Mouse (Mus musculus) left cerebral cortex, adult 11 months (tissue): ENCODE results near the gene Wdr54.

Experiments
- DNase-seq: peaks from one replicate; pipeline ENCODE4 v3.0.0; 2022; ENCODE audit warnings: low spot score

Gene Wdr54

DNA sequence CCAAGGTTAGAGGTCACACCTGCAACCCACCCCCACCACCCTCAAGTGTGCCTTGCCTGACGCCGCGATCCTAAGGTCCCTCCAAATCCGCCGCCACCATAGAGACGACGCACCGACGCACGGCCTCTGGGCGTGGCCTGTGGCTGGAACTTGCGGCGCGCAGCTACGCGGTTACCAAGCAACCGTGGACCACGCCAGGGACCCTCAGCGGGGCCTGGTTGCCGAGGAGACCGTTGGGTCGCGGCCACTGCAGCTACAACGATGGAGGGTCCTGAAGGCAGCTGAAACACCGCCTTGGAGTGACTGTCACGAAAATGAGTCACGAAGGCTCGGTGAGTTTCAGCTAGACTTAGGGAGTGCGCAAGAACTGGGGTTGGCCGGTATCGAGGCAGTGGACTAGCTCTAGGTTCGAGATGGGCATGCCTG is at the start of gene Wdr54, which contains the start of gene 1700003E16Rik:
TSS of gene Wdr54 (minus strand) at position 139 of the 426 bp plus-strand sequence.
TSS of gene 1700003E16Rik (plus strand) at position 146 of the 426 bp plus-strand sequence.
- DNase-seq: no peak

DNA sequence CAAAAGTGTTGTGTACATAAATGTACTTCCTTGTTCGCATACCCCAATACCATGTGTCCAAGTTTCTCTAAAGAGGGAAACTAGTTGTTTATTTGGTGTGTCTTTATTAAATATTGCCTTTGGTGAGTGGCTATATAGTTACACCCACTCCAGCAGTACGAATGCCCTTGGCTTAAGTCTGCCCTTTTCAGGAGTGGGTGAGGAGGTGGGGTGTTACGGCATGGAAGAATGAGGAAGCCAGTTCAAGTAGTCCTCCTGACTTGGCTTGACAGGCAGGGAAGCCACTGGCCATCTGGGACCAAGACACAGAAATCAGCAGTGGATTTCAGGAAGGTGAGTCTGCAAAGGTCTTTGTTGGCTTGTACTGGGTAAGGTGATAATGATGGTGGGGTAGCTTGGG is 49.7 kb upstream of the Wdr54 start:
- no peak for DNase-seq

DNA sequence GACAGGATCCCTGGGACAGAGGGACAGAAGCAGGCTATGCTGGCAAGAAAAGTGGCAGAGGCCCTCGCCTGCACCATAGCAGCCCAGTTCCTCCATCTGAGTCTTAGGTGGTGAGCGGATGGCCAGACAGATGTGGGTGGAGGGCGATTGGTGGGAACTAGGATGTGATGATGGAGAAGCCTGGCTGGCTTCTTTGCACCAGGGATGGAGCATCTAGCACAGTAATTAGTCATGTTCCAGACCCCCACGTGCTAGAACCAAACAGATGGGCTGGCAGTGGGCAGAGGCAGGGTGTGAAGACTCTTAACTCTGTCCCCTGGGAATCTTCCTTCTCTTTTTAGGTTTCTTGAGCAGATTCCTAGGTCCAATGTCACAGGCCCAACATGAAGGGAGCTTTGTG is 47.1 kb upstream of the Wdr54 start:
- DNase-seq: no peak

DNA sequence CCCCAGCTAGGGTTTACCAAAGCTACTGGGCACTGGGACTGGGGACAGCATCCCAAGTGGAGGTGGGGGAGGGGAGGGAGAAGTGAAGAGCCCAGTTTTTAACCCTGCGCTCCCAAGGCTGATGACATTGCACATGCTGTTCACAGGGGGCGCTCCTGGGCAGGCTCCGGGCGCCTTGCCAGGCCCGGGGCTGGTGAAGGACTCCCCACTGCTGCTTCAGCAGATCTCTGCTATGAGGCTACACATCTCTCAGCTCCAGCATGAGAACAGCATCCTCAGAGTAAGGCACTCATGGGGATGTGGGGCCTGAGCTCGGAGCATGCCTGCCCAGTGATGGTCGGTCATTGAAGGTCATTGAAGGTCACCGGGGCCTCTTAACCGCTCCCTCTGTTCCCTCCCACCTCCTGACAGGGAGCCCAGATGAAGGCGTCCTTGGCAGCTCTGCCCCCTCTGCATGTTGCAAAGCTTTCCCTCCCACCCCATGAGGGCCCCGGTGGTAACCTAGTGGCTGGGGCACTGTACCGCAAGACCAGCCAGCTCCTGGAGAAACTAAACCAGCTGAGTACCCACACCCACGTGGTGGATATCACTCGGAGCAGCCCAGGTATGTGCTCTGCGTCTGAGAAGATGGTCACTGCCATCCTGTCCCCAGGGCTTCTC is 41.3 kb upstream of the Wdr54 start:
- no peak for DNase-seq

DNA sequence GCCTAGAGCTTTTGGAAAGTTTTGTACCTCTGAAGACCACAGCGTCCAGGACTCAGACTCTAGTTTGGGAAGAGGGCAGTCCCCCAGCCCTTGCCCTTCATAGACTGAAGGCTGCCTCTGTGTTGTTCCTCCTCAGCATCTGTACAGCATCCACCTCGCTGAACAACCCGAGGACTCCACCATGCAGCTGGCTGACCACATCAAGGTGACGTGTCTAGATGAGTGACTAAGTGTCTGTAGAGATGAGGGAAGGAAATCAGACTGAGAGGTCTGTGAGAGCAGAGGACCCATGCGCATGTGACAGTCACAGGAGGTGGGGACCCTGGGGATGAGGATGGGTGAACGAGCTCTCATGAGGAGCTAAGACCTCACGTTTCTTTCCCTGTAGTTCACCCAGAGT is 37.4 kb upstream of the Wdr54 start:
- DNase-seq: no peak

DNA sequence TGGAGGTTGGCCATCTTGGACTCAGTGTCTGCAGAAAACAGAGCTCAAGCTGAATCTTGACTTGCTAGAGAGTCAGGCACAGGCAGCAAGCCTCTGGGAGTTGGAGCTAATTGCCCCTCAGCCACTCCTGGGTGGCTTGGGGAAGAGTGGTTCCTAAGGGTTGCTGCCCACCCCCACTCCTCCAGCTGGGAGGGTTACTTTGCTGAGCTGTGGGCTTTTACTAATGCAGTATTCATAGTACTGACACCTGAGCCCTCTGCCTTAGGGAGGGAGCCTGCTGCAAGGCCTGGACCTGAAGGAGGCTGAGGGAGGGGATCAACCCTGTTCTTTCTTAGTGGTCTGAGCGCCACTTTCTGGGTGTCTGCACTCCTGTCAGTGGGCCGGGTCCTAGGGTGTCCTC is 30.7 kb upstream of the Wdr54 start:
- DNase-seq: no peak

DNA sequence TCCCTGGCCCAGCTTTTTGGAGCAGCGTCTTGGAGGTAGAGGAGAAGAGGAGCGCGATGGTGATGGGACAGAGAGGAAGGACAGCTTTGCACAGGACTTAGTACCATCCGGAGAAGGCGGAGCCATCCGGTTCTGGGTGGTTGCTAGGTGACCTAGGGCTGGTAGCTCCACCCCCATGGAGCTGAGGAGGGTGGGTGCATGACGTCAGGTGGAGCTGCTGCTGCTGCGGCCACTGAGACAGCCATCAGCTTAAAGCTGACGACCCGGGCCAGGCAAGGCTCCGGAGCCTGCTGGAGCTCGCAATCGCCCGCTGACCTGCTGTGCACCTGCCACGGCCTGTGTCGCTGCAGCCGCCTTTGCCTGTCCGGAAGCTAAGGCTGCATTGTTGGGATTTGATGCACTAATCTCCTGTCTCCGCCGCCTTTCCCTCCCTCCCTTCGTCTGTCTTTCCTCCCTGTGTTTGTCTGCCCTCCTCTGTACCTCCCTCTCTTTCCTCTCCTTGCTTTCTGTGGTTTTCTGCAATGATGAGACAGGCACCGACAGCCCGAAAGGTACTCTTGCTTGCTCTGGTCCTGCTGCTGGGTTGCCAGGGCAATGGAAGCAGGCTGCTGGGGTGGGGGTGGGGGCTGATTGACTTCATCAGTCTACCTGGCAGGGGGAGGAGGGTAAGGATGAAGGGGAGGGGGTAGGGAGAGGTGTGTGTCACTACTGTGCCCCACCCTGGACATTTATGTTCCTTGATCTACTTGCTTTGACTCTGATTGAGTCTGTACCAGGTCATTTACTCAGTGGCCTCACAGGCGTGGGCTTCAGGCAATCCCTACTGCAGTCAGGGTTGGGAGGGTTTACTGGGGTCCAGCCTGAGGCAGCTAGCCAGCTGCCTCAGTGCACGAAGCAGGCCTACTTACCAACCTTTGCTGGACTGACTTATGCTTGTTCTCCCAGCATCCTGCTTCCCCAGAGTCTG is 30.0 kb upstream of the Wdr54 start:
- DNase-seq: peak; percentile 90

DNA sequence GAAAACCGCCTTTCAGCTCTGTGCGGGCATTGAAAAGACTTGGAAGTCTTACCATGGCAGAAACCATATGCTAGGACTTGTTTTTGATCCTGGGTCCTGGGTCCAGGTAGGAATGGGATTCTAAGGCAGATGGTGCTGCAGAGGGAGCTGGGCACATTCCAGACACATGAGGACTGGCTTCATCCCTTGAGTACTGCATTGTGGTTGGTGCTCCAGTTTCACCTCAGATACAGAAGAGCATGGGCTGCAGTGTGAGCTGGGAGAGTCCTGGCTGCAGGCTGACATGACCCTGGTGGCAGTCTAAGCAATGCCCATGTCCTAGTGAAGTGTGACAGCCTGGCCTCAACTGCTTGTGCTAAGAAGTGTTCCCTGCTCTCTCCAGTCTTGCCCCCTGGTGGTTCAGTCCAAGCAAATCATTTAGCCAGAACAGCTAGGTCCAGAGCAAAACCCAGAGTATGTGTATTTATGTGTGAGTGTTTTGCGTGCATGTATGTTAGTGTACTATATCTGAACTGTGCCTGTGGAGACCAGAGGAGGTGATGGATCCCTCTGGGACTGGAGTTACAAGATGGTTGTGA is 28.8 kb upstream of the Wdr54 start:
- DNase-seq: no peak

DNA sequence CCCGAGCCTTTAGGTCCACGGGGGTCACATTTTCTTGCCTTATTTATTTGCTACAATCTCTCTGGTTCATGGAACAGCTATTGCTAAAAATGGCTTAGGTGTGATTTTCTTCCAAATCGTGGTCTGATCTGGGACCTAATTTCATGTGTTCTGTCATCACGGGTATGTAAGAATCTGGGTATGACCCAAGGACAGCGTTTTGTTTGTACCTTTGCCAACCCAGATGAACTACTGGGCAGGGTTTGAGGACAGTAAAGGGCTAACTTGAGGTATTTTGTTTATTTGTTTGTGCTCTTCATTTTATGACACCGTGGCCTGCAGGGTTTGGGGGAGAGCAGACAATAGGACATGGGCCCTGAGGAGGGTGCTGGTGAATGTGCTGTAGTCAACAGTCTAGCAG is 24.4 kb upstream of the Wdr54 start:
- DNase-seq: no peak

DNA sequence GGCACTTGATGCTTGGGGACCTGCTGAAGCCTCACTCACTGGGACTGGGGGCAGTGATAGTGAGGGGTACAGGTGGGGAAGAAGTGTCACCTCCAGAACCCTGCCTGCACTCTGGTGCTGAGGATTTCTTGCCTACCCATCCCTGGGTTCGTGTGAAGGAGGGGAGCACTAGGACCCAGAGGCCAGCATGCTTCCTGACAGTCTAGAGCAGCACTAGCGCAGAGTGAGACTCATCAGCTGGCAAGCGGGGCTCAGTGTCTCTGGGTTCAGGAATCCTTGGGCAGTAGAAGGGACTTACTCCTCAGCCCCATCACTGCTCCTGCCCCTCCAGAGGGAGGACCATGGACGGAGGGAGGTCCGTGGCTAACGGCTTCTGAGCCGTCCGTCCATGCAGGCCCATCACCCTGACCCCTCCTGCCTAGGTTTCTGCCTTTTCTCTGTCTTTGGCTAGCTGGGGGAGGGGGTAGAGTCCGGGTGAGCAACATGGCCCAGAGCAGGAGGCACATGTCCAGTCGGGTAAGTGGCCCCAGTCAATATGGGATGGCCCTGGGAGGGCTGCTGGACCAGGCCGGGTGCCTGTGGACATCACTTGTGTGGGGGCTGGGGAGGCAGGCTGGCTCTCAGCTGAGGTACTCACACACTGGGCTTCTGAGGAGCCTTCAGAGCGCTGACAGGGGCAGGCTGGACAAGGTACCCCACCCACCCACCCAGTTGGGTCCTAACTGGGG is 23.4 kb upstream of the Wdr54 start:
- peak; percentile 50 for DNase-seq

DNA sequence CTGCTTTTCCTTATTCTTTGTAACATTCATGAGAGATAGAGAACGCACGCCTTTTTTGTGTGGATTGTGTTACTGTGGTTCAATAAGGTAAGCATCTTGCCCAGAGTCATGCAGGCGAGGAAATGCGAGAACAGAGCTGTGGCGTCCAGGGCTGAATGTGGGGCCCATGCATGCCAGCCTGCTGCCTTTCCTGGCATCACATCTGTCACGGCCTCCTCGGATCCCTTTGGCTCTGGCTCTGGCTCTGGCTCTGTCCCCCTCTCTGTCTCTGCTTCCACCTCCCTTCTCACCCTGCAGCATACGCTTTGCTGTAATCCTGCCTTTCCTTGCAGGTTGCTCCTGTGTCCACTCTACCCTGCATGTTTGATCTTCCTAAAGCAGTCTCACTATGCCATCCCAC is 19.8 kb upstream of the Wdr54 start:
- DNase-seq: no peak

DNA sequence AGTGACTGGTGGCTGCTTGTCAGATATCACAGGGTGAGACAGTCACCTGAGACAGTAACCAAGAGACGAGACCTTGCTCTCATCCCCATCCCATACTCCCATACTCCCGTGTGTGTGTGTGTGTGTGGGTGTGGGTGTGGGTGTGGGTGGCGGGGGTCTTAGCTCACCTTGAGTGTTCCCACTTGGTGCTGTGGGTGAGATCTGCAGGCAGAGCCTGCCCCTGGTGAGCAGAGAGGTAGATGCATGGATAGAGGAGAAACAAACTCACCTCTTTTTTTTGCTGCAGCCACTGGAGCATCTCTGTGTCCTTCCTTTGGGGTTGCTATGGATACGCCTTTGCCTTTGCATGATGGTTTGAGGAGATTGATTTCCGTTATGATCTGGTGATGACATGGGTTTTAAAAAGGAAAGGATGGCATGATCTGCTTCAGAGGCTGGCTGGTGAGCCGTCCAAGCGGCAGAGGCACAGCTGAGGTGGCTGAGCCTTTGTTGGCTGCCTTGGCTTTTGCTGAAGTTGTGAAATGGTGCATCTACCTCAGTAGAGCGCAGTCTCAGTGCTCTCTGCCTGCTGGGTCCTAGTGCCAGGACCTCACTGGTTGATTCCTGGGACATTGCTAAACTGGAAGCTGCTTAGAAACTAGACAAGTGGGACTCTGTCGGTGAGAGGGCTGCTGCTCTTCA is 16.2 kb upstream of the Wdr54 start:
- peak; percentile 53 for DNase-seq

DNA sequence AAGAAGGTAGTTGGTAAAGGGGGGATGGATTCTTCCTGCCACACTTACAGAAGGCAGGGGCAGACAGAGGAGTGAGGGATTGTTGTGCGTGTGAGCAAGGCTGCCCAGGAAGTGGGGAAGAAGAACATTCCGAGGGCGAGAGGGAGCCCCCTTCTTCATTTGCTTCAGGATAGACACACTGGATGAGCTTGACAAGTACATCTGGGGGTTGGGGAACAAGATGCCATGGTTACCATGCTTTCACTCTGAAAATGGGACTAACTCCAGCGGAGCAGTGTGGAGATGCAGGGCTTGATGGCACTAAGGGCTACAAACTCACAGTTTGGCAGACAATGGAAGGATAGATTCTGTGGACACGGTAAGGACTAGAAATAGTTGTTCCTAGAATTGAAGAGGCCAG is 14.9 kb upstream of the Wdr54 start:
- no peak for DNase-seq

DNA sequence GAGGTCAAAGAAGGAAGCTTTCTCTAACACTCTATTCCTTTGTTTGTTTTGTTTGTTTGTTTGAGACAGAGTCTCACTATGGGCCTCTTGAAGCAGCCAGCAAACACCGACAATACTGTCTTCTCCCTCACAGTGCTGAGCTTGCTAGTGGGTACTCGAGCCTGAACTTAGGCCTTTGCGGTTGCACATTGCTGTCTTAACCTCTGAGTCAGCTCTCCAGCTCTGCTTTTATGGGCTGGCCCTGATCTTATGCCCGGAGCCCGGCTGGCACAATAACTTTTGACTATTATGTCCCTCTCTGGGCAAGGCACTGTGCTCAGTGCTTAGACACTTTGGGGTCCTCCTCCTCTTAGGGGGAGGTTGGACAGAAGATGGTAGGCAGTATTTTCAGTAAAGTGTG is 13.7 kb upstream of the Wdr54 start:
- DNase-seq: no peak

DNA sequence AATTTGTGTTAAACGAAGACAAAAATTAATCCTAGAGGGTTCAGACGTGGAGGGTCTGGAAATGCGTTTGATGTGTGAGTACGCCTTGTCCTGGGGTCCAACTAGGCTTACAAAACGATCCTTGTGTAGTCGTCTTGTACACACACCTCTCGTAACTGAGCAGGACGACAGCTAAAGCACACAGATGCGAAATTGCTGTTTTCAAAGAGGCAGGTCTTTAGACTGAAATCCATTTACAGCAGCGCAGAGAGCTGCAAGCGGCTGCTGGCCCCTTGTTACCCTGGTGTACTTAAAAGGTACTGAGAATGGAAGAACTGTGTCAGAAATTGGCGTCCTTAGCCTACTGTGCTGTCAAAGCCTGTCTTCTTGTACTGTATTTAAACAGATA is 10.0 kb upstream of the Wdr54 start:
- no peak for DNase-seq

DNA sequence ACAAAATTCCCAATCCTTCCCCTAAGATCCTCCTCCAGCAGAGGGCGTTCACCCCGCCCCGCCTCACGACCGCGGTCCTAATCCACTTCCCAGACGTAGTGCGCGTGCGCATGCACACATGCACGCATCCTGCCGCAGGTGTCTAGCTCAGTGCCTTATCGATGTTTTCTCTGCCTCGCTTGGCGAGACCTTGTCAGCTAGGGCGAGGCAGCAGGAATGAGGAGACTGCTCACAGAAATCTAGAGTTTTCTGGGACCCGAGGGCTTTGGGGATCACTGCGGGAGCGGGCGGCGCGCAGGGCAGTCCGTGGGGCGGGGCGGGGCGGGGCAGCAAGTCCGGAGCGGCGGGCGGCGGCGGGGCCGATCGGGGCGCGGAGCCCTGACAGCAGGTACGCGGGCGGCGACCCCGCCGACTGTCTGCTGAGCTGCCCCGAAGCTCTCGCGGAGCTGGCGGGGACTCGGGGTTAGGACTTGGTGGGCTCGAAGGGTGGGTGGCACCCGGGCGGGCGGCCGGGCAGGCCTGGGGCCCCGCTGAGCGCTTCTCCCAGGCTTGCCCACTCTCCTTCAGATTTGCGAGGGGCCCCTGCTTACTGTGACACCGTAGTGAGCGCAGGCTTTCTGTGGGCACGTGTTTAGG is 9.5 kb upstream of the Wdr54 start, which contains the start of gene Dctn1:
TSS of gene Dctn1 (plus strand) at position 314 of the 636 bp plus-strand sequence.
- DNase-seq: peak; percentile 88

DNA sequence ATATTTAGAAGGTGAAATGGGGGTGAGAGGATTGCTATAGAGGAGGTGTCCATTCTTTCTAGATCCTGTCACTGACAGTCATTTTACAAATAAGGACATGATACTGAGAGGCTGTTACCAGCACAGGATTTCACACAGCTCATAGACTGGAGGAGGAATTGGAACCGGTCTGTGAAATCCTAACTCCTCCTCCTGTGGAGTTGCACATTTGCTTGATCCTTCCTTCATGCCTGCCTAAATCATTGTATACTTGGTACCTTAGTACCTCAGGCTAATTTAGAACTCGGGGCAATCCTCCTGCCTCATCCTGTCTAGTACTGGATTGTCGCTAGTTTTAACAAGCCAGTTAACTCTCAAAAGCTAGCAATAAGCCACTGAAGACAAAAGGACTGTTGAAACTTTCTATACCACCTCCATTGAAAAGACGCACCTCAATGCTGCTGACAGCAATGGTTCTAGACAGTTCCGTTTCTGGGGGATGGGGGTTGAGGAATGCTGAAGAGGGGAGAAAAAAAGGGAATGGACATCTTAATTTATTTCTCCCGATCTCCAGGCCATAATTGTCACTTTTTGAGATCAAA is 8.9 kb upstream of the Wdr54 start:
- no peak for DNase-seq

DNA sequence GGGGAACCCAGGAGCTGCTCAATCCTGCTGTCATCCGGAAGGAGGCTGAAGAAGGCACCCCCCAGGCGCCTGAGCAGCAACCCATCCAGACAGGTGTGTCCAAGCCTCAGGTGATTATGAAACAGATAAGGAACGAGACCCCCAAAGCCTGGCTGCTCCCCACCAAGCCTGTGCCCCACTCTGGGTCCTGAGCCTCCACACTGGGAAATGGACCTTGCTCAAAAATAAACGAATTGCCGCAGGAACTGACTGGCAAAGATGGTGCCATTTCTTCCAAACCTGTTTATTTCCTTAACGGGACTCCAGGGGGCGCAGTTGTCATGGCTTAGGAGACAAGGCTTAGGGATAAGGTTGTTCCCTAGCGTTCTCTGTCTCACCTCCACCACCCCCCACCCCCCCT is 6.5 kb upstream of the Wdr54 start:
- no peak for DNase-seq

DNA sequence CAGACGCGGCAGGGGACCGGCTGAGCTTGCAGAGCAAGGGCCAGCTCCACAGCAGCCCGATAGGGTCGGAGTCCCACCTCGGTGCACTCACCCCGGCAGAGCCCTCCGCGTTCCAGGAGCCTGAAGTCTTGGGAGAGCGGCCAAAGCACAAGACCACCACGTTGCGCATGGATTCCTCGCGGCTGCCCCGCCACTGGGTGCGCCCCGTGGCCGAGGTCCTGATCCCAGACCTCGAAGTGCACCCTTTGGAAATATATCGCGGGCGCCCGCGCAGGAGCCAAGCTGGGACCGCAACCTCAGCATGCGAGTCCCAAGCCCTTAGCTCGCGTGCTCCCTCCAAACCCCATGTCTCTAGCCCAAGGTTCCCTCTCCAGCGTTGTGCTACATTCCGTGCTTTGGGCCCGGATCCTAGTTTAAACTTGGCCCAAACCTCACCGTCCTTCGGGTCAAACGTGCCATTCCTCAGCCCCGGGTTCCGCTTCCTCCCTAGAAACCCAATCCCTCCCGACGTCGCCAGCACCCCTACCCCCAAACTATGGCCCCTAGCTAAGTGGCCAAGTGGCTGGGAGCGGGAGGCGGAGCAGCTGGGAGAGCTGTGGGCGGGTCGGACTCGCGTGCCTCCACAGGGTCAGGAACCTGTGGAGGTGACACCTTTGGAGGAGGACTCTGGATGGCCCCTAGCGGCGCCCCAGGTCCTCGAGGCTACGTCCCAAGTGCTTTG is 5.9 kb upstream of the Wdr54 start:
- no peak for DNase-seq

DNA sequence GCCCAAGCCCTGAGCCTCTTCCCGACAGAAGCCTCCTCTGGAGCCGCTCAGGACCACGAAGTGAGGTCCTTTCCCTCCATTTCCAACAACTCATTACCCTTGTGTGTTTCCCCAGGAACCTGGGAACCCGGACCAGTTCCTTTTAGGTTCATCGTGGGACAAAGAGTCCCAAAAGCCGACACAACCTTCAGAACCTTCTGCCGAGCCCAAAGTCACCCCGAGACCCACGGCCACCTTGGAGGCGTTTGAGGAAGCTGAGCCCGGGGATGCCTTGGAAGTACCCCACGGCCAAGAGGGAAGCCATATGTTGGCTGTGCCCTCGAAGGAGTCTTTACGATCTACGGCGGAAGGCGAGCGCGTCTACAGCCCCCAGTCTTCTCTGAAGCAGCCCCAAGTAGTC is 5.2 kb upstream of the Wdr54 start:
- no peak for DNase-seq
